Mouse (Mus musculus) G1E (cell line): ENCODE data around the gene Samd7. TPM values are rescaled to one million over a fixed set of nuclear protein-coding genes. Genes with fewer than 3 reads are reported as not detected.
"Not testable (repeated sequence)": the region's sequence is repeated elsewhere in the genome, so short reads cannot be mapped to it uniquely, and the experiment has no call there.

Experiments used
- ATAC-seq: 2 replicates; pipeline ENCODE4 v1.8.0; 2016; ENCODE audit warnings: mild to moderate bottlenecking; ENCODE audit not compliant: insufficient number of reproducible peaks, poor library complexity, low FRiP score, severe bottlenecking; ENCODE audit errors: extremely low read depth
- DNase-seq: peaks from one replicate; pipeline ENCODE4 v3.0.0; 2012; ENCODE audit warnings: low spot score
- H3K27me3 ChIP-seq: 2 replicates; pipeline ENCODE4 v1.6.1; 2012; ENCODE audit warnings: mild to moderate bottlenecking, low read length, inconsistent platforms; ENCODE audit not compliant: insufficient read depth
- H3K36me3 ChIP-seq: replicated peaks from 2 replicates; pipeline ENCODE3; 2012; ENCODE audit warnings: mild to moderate bottlenecking, inconsistent platforms
- H3K4me1 ChIP-seq: 2 replicates; pipeline ENCODE4 v1.6.1; 2012; ENCODE audit warnings: low read depth, low read length, inconsistent platforms, mixed read lengths; ENCODE audit not compliant: insufficient read depth
- H3K4me3 ChIP-seq: 2 replicates; pipeline ENCODE4 v1.5.1; 2012; ENCODE audit warnings: low read depth, mild to moderate bottlenecking, inconsistent platforms, low read length, moderate library complexity, mixed read lengths
- H3K9me3 ChIP-seq: replicated peaks from 2 replicates; pipeline ENCODE4 v1.6.1; 2012; ENCODE audit warnings: inconsistent platforms
- CTCF ChIP-seq: IDR thresholded peaks from 2 replicates; pipeline ENCODE4 v1.5.1; 2012; ENCODE audit warnings: low read depth, low read length, inconsistent platforms, mixed read lengths
- GATA1 ChIP-seq: IDR thresholded peaks from 2 replicates; pipeline ENCODE4 v1.6.1; 2012; ENCODE audit warnings: borderline replicate concordance, low read length, inconsistent platforms, mixed read lengths
- GATA2 ChIP-seq: IDR thresholded peaks from 2 replicates; pipeline ENCODE4 v1.6.1; 2012; ENCODE audit warnings: low read depth, low read length, inconsistent platforms, borderline replicate concordance
- POLR2AphosphoS5 ChIP-seq: IDR thresholded peaks from 2 replicates; pipeline ENCODE4 v1.6.1; 2012; ENCODE audit warnings: low read depth, low read length, inconsistent platforms; ENCODE audit not compliant: insufficient replicate concordance
- TAL1 ChIP-seq: conservative IDR thresholded peaks from 2 replicates; pipeline ENCODE4 v1.6.1; 2012; ENCODE audit warnings: low read depth, low read length, inconsistent platforms, mixed read lengths
- polyA plus RNA-seq: library from polyadenylated mRNA; stranded (reverse); fragments of >175 nt; gene quantifications from 2 replicates; pipeline ENCODE4 v1.2.3, GENCODE M21; 2012
- total RNA-seq, 2 experiments: library from RNA; stranded (forward) in 1 of 2; stranded (reverse) in 1 of 2; fragments of 200-1000 nt in 1 of 2; fragments of >200 nt in 1 of 2; fragmentation: Nextera tagmentation in 1 of 2; gene quantifications; 2 replicates each; pipeline ENCODE4 v1.2.3; 2014 to 2017

The Samd7 gene
- total RNA-seq (2014; fragmentation: Nextera tagmentation): not detected in 2 replicates
- total RNA-seq (2017): 0.16 TPM in 1 of 2 replicates, not detected in the other
- polyA plus RNA-seq: not detected in 2 replicates

DNA sequence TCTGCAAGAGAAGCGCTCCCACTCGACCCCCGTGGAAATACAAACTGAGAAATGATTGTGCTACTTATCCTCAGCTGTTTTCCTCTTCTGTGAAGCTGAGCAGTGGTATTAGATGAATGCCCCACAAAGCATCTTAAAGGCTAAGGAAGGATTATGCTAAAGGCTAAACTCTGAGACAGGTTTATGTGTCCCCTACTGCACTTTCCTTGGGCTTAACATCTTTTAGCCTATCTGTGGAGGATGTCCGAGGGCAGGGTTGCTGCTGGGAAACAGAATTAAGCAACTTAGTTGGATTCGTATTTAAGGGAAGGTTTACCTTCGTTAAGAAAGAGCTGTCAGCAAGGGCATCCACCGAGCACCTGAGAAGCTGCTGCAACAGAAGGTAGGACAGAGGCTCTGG is at the start of gene Samd7:
Gene Samd7, plus strand, starts transcription at position 288 of the 400 bp plus-strand sequence.
- H3K27me3 ChIP-seq: peaks cover 24% of the 10 kb centered on the region
- no peaks in the 10 kb centered on the region for H3K36me3 ChIP-seq
- H3K4me1 ChIP-seq: 0 out of 2 replicates have a peak, but pooled peaks cover 2% of the 10 kb centered on the region
- TF ChIP-seq GATA1 (no peak), TAL1 (no peak), GATA2 (no peak), POLR2AphosphoS5 (no peak), CTCF (no peak)
- H3K4me3 ChIP-seq: no peak within 1 kb of the TSS
- no peaks in the 10 kb centered on the region for H3K9me3 ChIP-seq
- DNase-seq: no peak
- no peak for ATAC-seq

DNA sequence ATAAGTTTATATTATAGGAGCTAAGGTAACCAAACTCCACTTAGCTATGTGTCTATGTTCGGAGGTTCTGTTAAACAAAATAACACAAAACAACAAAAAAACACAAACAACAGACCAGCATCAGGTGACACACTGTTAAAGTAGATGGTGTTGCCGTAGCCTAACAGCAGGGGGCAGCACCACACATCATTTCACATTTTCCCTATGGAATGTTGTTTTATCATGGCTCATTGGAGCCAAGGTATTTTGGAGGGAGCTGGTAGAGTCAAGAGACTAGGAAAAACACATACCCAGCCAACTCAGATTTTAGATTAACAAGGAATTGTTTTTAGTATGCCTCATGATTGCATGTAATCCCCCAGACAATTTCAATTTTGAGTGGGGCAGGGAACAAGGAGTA is 49.7 kb upstream of the Samd7 start:
- no peaks in the 10 kb centered on the region for H3K9me3 ChIP-seq
- H3K36me3 ChIP-seq: no peaks in the 10 kb centered on the region
- H3K27me3 ChIP-seq: peaks cover 23% of the 10 kb centered on the region
- ATAC-seq: no peak
- TF ChIP-seq POLR2AphosphoS5 (no peak), CTCF (peak; percentile 80)
- DNase-seq: no peak
- H3K4me1 ChIP-seq: peaks cover 8% of the 10 kb centered on the region
- H3K4me3 ChIP-seq: no peak overlapping the region

DNA sequence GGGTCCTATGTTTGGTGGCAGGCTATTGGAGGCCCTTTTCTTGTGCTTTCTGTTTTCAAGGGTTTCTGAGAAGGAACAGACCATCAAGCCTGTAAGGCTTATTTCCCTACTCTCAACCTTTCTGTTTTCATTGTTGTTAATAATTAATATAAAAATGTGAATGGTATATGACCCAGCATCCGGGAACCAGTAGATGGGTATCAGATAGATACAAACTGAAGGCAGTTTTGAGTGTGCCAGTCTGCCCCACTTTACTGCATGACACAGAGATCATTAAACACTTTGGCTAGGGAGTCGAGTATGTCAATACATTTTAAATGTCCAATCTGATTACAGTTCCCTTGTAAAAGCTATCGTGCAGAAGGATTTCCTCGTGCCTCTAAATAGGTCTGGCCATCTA is 48.2 kb upstream of the Samd7 start:
- ATAC-seq: no peak
- TF ChIP-seq POLR2AphosphoS5: no peak
- TF ChIP-seq GATA1: no peak
- no peak for TF ChIP-seq GATA2
- TF ChIP-seq CTCF: no peak
- TF ChIP-seq TAL1: no peak
- H3K4me1 ChIP-seq: peaks cover 8% of the 10 kb centered on the region
- H3K36me3 ChIP-seq: no peaks in the 10 kb centered on the region
- H3K9me3 ChIP-seq: no peaks in the 10 kb centered on the region
- no peak overlapping the region for H3K4me3 ChIP-seq
- DNase-seq: no peak
- H3K27me3 ChIP-seq: peaks cover 21% of the 10 kb centered on the region

DNA sequence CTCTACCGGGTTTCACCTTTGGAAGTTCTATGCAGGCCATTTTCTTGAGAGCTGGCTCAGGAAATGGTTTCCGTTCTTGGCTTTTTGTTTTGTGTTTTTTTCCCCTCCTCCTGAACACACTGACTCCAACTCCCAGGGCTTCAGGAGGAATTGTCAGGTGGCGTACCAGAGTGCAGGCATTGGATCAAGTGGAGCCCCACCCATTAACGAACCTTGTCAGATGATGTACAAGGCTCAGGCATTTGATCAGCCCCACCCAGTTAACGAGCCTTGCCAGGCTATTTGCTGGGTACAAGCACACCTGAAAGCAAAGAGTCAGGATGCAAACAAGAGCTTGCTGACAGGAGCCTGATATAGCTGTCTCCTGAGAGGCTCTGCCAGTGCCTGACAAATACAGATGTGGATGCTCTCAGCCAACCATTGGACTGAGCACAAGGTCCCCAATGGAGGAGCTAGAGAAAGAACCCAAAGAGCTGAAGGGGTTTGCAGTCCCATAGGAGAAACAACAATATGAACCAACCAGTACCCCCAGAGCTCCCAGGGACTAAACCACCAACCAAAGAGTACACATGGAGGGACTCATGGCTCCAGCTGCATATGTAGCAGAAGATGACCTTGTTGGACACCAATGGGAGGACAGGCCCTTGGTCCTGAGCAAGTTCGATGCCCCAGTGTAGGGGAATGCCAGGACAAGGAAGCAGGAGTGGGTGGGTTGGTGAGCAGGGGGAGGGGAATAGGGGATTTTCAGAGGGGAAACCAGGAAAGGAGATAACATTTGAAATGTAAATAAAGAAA is 46.2 kb upstream of the Samd7 start, which contains the start of gene Lrrc31:
Gene Lrrc31, minus strand, starts transcription at position 133 of the 795 bp plus-strand sequence.
- not testable (repeated sequence) for H3K36me3 ChIP-seq, DNase-seq, H3K4me3 ChIP-seq, H3K4me1 ChIP-seq, H3K9me3 ChIP-seq
- H3K27me3 ChIP-seq: peaks cover 28% of the 10 kb centered on the region
- ATAC-seq: peak; percentile 34; the same call in 1 of the 2 replicates

DNA sequence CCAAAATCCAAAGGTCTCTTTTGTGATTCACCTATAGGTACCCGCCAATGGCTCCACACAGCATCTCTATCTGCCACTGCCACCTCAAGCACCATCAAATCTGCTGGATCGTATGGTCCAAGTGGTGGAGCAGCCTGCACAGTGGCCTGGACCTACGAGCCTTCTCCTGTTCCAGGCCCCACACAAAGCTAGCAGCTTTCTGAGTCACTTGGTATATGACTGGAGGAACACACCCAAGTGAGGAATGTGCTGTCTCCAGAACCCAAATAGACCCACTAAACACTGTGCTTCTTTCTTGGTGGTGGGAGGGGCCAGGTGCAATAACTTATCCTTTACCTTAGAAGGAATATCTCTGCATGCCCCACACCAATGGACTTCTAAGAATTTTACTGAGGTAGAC is 40.1 kb upstream of the Samd7 start:
- no peak for DNase-seq
- Histone ChIP-seq H3K27me3 (peaks cover 53% of the 10 kb centered on the region), H3K9me3 (no peaks in the 10 kb centered on the region), H3K4me1 (peaks cover 16% of the 10 kb centered on the region), H3K36me3 (no peaks in the 10 kb centered on the region), H3K4me3 (no peak overlapping the region)
- no peak for ATAC-seq
- TF ChIP-seq GATA2 (no peak), CTCF (no peak), TAL1 (no peak), POLR2AphosphoS5 (no peak), GATA1 (no peak)

DNA sequence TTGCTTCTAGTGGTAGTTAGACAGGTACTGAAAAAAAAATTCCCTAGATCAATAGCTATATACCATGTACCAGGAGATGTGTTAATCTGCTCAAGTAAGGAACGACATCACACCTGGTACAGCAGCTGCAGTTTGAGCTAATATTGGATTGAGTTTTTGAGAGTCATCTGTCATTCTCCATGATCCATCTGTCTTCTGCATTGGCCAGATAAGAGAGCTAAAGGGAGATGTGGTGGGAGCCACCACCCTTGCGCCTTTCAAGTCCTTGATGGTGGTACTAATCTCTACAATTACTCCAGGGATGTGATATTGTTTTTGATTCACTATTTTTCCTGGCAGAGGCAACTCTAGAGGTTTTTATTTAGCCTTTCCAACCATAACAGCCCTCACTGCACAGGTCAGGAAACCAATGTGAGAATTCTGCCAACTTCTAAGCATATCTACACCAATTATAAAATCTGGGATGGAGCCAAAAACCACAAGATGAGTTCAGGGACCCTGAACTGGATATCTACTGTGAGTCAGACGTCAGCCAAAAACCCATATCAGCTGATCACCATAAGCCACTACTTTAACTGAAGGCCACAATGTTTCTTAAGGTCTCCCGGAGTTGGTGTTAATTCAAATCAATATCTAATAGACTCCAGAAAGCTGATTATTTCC is 39.3 kb upstream of the Samd7 start:
- DNase-seq (no peak), ATAC-seq (peak; percentile 28; the same call in 1 of the 2 replicates)
- Histone ChIP-seq H3K4me3 (no peak overlapping the region), H3K4me1 (peaks cover 16% of the 10 kb centered on the region), H3K36me3 (no peaks in the 10 kb centered on the region), H3K27me3 (peaks cover 52% of the 10 kb centered on the region), H3K9me3 (no peaks in the 10 kb centered on the region)
- no peak for TF ChIP-seq GATA2
- TF ChIP-seq CTCF: no peak
- TF ChIP-seq TAL1: peak; percentile 64
- TF ChIP-seq POLR2AphosphoS5: no peak
- TF ChIP-seq GATA1: no peak
